Mouse (Mus musculus) embryo, embryonic 11.5 days (tissue): ENCODE data around the gene Itprid1.

ENCODE experiments used
- DNase-seq: peaks from one replicate; pipeline ENCODE4 v3.0.0-alpha.2; 2012; ENCODE audit warnings: low read depth, low spot score

The Itprid1 gene

DNA sequence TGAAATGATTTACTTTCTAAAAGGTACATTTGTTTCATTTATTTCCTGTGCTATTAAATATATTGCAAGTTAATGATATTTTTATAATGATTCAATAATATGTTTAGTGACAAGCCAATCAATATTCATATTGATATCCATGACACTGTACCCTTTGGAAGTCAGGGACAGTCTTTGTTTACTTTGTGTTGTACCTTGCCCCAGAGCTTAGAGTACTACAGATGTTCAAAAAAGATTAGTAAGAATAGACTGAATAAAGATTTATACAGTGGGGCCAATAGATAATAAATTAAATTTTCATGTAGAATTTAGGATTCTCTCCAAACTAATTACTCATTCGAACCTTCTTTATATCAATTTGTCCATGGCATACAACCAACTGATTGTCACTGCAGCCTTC, 50.9 kb downstream of the Itprid1 start:
- no peak for DNase-seq

- no peak for DNase-seq
Observed at GRCm38 (mm10) chr6:55901568-55902328, 65.1 kb downstream of the Itprid1 start.

DNA sequence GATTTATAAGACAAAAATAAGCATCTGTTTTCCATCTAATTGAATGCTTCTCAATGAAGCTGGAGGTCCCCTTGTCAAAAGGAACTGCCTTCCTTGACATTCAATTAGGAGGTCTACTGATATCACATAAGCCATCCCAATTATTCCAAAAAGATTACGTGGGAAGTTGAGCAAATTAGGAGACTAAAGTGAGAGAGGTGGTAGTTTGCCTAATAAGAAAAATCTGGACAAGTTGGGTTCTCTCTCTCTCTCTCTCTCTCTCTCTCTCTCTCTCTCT, 65.6 kb downstream of the Itprid1 start:
- no peak for DNase-seq

GRCm38 (mm10) chr6:55919206-55919605, 82.5 kb downstream of the Itprid1 start:
- no peak for DNase-seq

DNA sequence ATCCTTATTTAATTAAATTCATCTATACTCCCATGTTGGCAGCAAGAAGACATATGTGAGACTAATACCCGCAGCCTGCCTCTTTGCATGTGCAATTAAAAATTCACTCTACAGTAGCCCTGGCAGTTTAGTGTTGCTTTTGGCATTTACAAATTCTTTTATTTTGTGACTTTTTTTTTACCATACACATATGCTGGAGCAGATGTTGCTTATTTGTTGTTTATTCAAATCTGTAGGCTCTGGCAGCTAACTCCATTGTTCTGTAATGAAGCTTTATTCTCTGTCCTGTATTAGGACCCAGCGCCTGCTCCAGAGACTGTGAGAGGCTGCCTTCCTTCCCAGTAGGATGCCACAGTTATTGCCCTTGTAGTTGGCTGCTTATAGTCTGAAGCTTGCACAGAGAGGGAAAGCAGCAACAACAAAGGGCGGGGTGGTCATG, 83.6 kb downstream of the Itprid1 start:
- DNase-seq = no peak

- no peak for DNase-seq
Observed at GRCm38 (mm10) chr6:55920866-55921630, 84.4 kb downstream of the Itprid1 start.

- DNase-seq = no peak
Observed at GRCm38 (mm10) chr6:55944709-55945108, 108.0 kb downstream of the Itprid1 start.

DNA sequence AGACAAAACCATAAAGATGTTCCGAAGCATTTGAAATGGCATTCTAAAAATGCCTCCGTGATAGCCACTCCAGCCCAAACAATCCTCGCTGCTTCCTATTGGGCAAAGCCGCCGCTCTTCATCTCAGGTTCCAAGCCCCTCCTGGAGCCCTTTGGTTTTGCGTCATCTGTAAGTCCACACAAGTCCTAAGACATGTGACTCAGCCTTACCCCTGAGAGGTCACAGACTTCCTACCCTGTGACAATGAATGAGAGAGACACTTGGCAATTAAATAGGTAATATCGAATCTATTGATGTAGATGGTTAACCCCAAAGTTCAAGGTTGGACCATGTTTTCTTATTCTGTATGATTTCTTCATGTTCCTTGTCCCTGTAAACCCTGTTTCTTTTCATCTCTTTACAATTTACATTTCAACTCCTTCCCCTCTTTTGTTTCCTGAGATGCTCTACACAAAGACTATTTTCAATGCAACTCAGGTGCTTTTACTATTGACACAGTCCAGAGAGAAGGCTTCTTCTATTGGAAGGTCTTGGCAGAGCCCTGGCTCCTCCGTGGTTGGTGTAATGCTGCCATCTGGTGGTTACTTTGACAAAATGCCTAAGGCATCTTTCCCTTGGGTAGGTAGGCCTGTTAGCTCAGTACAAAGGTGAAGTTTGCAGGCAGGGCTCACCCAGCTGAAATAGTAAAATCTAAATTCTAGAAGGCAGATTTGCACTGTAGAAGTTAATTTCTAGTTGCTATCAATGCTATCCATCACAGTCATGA, 113.8 kb downstream of the Itprid1 start:
- peak; percentile 54 for DNase-seq

DNA sequence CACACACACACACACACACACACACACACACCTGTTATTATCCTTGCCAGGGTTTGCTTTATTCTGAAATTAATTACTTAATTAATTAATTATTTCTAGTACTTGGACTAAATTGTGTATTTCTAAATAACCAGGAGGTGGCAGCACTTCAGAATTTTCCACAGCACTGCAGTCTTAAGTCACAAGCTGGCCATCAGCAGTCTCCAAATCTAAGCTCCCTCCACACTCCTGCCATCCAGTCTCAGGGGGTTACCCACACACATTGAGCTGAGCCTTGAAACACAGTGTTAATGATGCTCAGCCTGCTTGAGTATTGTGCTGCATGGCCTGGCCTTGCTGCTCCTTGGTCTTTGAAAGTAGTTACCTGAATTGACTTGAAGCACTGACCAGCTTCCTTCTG, 136.3 kb downstream of the Itprid1 start:
- DNase-seq = peak; percentile 13

DNA sequence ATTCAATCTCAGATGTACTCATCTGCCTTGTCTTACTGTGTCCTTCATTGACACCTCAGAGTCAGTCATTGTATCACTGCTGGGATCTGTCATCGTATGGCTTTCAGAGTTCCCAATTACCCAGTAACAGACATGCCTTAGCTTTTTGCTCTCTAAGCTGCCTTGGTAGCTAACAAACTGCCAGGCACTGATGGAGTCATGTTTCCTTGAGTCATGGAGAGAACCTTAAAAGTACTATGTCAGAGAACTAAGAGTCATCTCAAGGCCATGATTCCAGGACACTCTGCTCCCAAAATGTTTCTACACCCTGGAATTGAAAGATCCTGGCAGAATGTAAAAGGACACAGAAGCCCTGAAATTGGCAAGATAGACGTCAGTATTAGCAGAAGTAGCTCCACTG, 143.1 kb downstream of the Itprid1 start:
- DNase-seq = no peak

- no peak for DNase-seq
Observed at GRCm38 (mm10) chr6:56008711-56009110, 172.0 kb downstream of the Itprid1 start.

GRCm38 (mm10) chr6:56012384-56012783, 175.7 kb downstream of the Itprid1 start:
- DNase-seq = no peak

DNA sequence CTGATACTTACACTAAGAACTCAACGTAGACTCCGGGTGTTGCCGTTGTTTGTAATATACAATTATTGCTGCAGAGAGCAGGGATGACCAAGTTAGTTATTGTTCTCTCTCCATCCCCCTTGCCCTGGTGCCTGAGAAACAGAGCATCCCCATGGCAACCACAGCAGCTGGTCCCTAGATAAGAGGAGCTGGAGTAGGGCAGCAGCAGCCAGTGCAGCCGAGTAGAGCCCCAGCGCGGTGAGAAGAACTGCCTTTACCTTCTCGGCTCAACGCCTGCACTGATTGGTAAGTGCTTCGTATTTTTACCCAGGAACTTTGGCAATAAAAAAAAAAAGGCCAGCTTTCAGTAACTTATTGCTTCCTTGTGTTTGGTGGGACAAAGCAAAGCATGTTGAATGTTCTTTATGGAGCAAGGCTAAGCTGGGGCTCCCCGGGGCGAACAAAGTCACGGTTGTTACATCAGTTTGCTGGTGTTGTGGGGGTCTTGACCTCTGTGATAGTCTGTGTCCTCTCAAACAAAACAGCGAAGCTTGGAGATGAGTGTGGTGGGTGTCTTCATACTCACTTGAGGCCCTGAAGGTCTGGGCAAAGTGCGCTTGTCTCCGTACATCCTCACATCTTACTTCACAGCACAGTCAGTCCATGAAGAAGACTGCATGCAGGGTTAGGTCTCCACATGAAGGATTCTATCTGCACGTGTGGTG, 180.7 kb downstream of the Itprid1 start, which contains the start of gene Ppp1r17:
Gene Ppp1r17 (plus strand): TSS at position 207 of the 704 bp plus-strand sequence.
- DNase-seq = no peak

DNA sequence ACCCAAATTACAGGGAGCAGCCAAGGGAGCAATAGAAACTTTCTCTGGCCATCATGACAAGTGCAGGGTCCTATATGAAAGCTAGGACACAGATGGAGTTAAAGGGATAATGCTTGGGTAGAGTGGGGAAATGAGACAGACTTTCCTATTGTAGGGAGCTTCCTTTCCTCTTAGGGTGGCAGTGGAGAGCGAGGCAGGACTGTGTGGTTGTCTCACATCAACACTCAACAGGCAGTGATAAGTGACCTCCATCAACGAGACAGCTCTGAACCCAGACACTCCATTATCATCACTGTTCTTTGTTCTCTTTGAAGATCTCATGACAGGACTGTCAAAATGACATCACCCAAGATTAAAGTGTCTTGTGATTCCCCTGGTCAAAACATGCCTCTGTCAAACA, 182.9 kb downstream of the Itprid1 start:
- DNase-seq = no peak

DNA sequence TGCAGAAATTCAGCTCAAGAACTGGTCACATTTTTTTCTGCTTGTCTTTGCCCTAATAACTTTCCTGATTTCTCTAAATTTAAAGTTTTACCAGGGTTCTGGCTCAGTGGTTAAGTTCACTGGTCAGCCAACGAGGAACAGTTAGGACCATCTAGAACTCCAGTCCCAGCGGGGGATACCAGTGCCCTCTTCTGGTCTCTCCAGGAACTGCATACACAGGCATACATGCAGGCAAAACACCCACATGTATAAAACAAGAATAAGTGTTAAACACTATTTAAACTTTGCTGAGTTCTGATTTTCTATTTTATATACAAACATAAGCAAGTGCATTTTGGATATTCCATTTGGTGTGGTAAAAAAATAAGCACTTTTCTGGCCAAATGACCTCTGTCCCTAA, 188.8 kb downstream of the Itprid1 start:
- no peak for DNase-seq

DNA sequence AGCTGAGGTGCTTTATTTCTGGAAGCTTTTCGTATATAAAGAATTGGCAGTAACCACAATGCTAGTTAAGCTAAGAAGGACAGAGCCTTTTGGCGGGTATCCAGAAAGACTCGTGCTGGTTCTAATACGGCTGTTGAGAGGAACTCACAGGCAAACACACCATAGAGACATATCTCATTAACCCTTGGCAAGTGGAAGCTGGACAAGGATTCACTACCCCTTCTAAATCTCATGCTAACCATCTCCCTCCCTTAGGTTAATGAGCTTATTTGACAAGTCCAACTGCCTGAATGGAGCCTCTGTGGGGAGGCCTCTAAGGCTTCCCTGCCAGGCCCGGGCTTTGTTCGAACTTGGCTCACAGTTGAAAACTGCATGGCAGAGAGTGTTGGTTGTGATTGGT, 190.6 kb downstream of the Itprid1 start:
- DNase-seq = no peak

DNA sequence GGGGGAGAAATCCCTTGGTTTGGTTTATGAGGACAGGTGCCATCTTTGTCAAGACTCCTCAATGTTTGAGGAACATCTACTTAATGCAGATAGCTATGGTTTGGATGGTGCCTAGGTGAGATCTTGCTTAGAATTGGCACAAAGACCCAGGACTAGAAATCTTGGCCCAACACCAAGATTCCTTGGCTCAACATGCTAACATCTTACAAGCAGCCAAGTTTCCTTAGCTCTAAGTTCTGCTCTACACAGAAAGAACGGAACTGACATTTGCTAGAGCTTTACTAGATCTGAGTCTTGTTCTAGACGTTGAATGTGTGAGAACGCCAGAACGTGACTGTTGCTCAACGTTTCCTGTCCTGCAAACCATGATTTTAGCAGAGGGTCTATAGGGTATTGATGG, 191.3 kb downstream of the Itprid1 start:
- DNase-seq = no peak
